ENCODE assay signal across 1 mouse cellular context in genomic region chr2:131159938-131160581, GRCm38 (mm10).
TF ChIP-seq lines count a peak whose summit lies in the region.

TSS of gene 1700037H04Rik (minus strand) at chr2:131160081.

TF ChIP-seq in CH12.LX, 34 proteins besides CTCF, POLR2A, EP300 and RAD21 (continued from another document):
- TF ChIP-seq PAX5 (IDR thresholded peaks at IDR 0.05; ENCODE audit: low read length) (no peak), IRF4 (IDR thresholded peaks at IDR 0.05; ENCODE audit: low read depth, low read length) (no peak; the same call in 1 of the 2 replicates), MEF2A (IDR thresholded peaks at IDR 0.05; ENCODE audit: borderline replicate concordance, low read depth, low read length) (no peak)
